Mouse (Mus musculus): ENCODE measurements around the gene Gm47955. TPM values are rescaled to one million over a fixed set of nuclear protein-coding genes. Genes with fewer than 3 reads are reported as not detected.
A peak's percentile ranks its signal among the peaks of the same experiment; 100 is the strongest.
"Not testable (repeated sequence)": the region's sequence is repeated elsewhere in the genome, so short reads cannot be mapped to it uniquely, and the experiment has no call there.

Gm47955 gene
- polyA plus RNA-seq (2012; ENCODE audit: insufficient read depth, insufficient read length, missing spikeins) = not detected in 2 replicates

- TF ChIP-seq CTCF (IDR thresholded peaks at IDR 0.05; ENCODE audit: low read depth, low read length) = no peak
- no peak for TF ChIP-seq POLR2A (IDR thresholded peaks at IDR 0.05; ENCODE audit: borderline replicate concordance, low read depth, low read length)
- Histone ChIP-seq H3K4me3 (ENCODE audit: insufficient read depth, low read length) (no peak within 1 kb of the TSS), H3K27ac (ENCODE audit: insufficient read depth, low read depth, low read length) (no peak within 1 kb of the TSS), H3K4me1 (ENCODE audit: control insufficient read depth, insufficient read depth, low read length) (no peaks in the 10 kb centered on the region)
These were observed at the start of gene Gm47955 for GRCm38 (mm10) chr1:82959870-82960385. Gene Gm47955 (plus strand): TSS chr1:82960286.

- no peak within 1 kb of the TSS for H3K4me3 ChIP-seq (ENCODE audit: insufficient read depth, low read length)
- H3K4me1 ChIP-seq (ENCODE audit: control insufficient read depth, insufficient read depth, low read length) = peaks cover 10% of the 10 kb centered on the region
- no peak within 1 kb of the TSS for H3K27ac ChIP-seq (ENCODE audit: insufficient read depth, low read depth, low read length)
- TF ChIP-seq POLR2A (IDR thresholded peaks at IDR 0.05; ENCODE audit: borderline replicate concordance, low read depth, low read length) = no peak
- no peak for TF ChIP-seq CTCF (IDR thresholded peaks at IDR 0.05; ENCODE audit: low read depth, low read length)
These were observed 47.1 kb upstream of the Gm47955 start, which contains the start of gene A030005L19Rik for GRCm38 (mm10) chr1:82913025-82913424. Gene A030005L19Rik (plus strand): TSS chr1:82913325.

GRCm38 (mm10) chr1:82913434-82913833 is 46.7 kb upstream of the Gm47955 start:
- peaks cover 10% of the 10 kb centered on the region for H3K4me1 ChIP-seq (ENCODE audit: control insufficient read depth, insufficient read depth, low read length)
- H3K4me3 ChIP-seq (ENCODE audit: insufficient read depth, low read length); H3K27ac ChIP-seq (ENCODE audit: insufficient read depth, low read depth, low read length): not testable (repeated sequence)

- Histone ChIP-seq H3K4me3 (ENCODE audit: insufficient read depth, low read length) (peak within 1 kb of the TSS; percentile 34; the same call in 1 of the 2 replicates), H3K27ac (ENCODE audit: insufficient read depth, low read depth, low read length) (peak within 1 kb of the TSS; percentile 82), H3K4me1 (ENCODE audit: control insufficient read depth, insufficient read depth, low read length) (peaks cover 11% of the 10 kb centered on the region)
- TF ChIP-seq POLR2A (IDR thresholded peaks at IDR 0.05; ENCODE audit: borderline replicate concordance, low read depth, low read length) (no peak), CTCF (IDR thresholded peaks at IDR 0.05; ENCODE audit: low read depth, low read length) (no peak)
These were observed 35.4 kb upstream of the Gm47955 start, which contains the start of gene A030014E15Rik for GRCm38 (mm10) chr1:82924650-82925049. Gene A030014E15Rik (plus strand): TSS chr1:82924917.

GRCm38 (mm10) chr1:82930558-82930957 is 29.5 kb upstream of the Gm47955 start:
- H3K4me3 ChIP-seq (ENCODE audit: insufficient read depth, low read length) = not testable (repeated sequence)

GRCm38 (mm10) chr1:82931326-82931725 is 28.8 kb upstream of the Gm47955 start, which contains the start of gene Gm6217:
Gene Gm6217 (minus strand): TSS chr1:82931399.
- not testable (repeated sequence) for H3K27ac ChIP-seq (ENCODE audit: insufficient read depth, low read depth, low read length); H3K4me1 ChIP-seq (ENCODE audit: control insufficient read depth, insufficient read depth, low read length)

More at GRCm38 (mm10) chr1:82930558-82930957, 29.5 kb upstream of the Gm47955 start:
- H3K27ac ChIP-seq (ENCODE audit: insufficient read depth, low read depth, low read length); H3K4me1 ChIP-seq (ENCODE audit: control insufficient read depth, insufficient read depth, low read length): not testable (repeated sequence)

GRCm38 (mm10) chr1:82938666-82939065 is 21.4 kb upstream of the Gm47955 start:
- H3K4me3 ChIP-seq (ENCODE audit: insufficient read depth, low read length) = no peak overlapping the region
- H3K4me1 ChIP-seq (ENCODE audit: control insufficient read depth, insufficient read depth, low read length) = no peaks in the 10 kb centered on the region
- TF ChIP-seq CTCF (IDR thresholded peaks at IDR 0.05; ENCODE audit: low read depth, low read length) (no peak), POLR2A (IDR thresholded peaks at IDR 0.05; ENCODE audit: borderline replicate concordance, low read depth, low read length) (no peak)
- H3K27ac ChIP-seq (ENCODE audit: insufficient read depth, low read depth, low read length) = no peak overlapping the region

More at GRCm38 (mm10) chr1:82931326-82931725, 28.8 kb upstream of the Gm47955 start, which contains the start of gene Gm6217:
- H3K4me3 ChIP-seq (ENCODE audit: insufficient read depth, low read length) = not testable (repeated sequence)

GRCm38 (mm10) chr1:82942505-82942904 is 17.6 kb upstream of the Gm47955 start:
- H3K27ac ChIP-seq (ENCODE audit: insufficient read depth, low read depth, low read length); H3K4me1 ChIP-seq (ENCODE audit: control insufficient read depth, insufficient read depth, low read length); H3K4me3 ChIP-seq (ENCODE audit: insufficient read depth, low read length): not testable (repeated sequence)

- not testable (repeated sequence) for H3K4me3 ChIP-seq (ENCODE audit: insufficient read depth, low read length); H3K4me1 ChIP-seq (ENCODE audit: control insufficient read depth, insufficient read depth, low read length); H3K27ac ChIP-seq (ENCODE audit: insufficient read depth, low read depth, low read length)
These were observed 16.8 kb upstream of the Gm47955 start, which contains the start of gene A030003K21Rik for GRCm38 (mm10) chr1:82943295-82943694. Gene A030003K21Rik (minus strand): TSS chr1:82943388.

GRCm38 (mm10) chr1:82946029-82946428 is 14.1 kb upstream of the Gm47955 start:
- H3K4me3 ChIP-seq (ENCODE audit: insufficient read depth, low read length); H3K4me1 ChIP-seq (ENCODE audit: control insufficient read depth, insufficient read depth, low read length); H3K27ac ChIP-seq (ENCODE audit: insufficient read depth, low read depth, low read length): not testable (repeated sequence)

GRCm38 (mm10) chr1:82948601-82949000 is 11.5 kb upstream of the Gm47955 start:
- Histone ChIP-seq H3K27ac (ENCODE audit: insufficient read depth, low read depth, low read length) (no peak overlapping the region), H3K4me1 (ENCODE audit: control insufficient read depth, insufficient read depth, low read length) (peaks cover 3% of the 10 kb centered on the region), H3K4me3 (ENCODE audit: insufficient read depth, low read length) (no peak overlapping the region)
- TF ChIP-seq POLR2A (IDR thresholded peaks at IDR 0.05; ENCODE audit: borderline replicate concordance, low read depth, low read length) (no peak), CTCF (IDR thresholded peaks at IDR 0.05; ENCODE audit: low read depth, low read length) (no peak)

- H3K27ac ChIP-seq (ENCODE audit: insufficient read depth, low read depth, low read length); H3K4me3 ChIP-seq (ENCODE audit: insufficient read depth, low read length); H3K4me1 ChIP-seq (ENCODE audit: control insufficient read depth, insufficient read depth, low read length): not testable (repeated sequence)
These were observed 4.2 kb upstream of the Gm47955 start, which contains the start of gene Gm7544 for GRCm38 (mm10) chr1:82955913-82956312. Gene Gm7544 (minus strand): TSS chr1:82956013.

All from bone marrow macrophage, adult 2 months (primary cell).